Mouse (Mus musculus) midbrain, embryonic 14.5 days (tissue): ENCODE results near the gene 1700016K19Rik. TPM values are rescaled to one million over a fixed set of nuclear protein-coding genes. Genes with fewer than 3 reads are reported as not detected.

Experiments
- ATAC-seq: fragments of 200-750 bp; cut with Nextera tagmentation; 2 replicates; pipeline ENCODE4 v1.8.0; 2017; ENCODE audit warnings: moderate number of reproducible peaks, moderate library complexity; ENCODE audit not compliant: low FRiP score, low TSS enrichment
- DNase-seq: peaks from one replicate; pipeline ENCODE4 v3.0.0-alpha.2; 2015
- H3K27ac ChIP-seq: fragments of 300-500 bp; sonication (generic); replicated peaks from 2 replicates; pipeline ENCODE4 v1.5.1; 2014; ENCODE audit warnings: mild to moderate bottlenecking, low read depth, low read length, moderate library complexity
- H3K27me3 ChIP-seq: fragments of 300-500 bp; sonication (generic); 2 replicates; pipeline ENCODE4 v1.6.1; 2014; ENCODE audit warnings: low read length, control low read depth, mixed read lengths; ENCODE audit not compliant: control insufficient read depth, insufficient read depth
- H3K36me3 ChIP-seq: fragments of 300-500 bp; sonication (generic); 2 replicates; pipeline ENCODE4 v1.6.1; 2014; ENCODE audit warnings: low read length, control low read depth; ENCODE audit not compliant: control insufficient read depth, insufficient read depth
- H3K4me1 ChIP-seq: fragments of 300-500 bp; sonication (generic); 2 replicates; pipeline ENCODE4 v1.6.1; 2014; ENCODE audit warnings: mild to moderate bottlenecking, antibody characterized with exemption, low read length, control low read depth; ENCODE audit not compliant: control insufficient read depth, insufficient read depth
- H3K4me2 ChIP-seq: fragments of 300-500 bp; sonication (generic); 2 replicates; pipeline ENCODE4 v1.6.1; 2014; ENCODE audit warnings: mild to moderate bottlenecking, low read length, moderate library complexity
- H3K4me3 ChIP-seq: fragments of 300-500 bp; sonication (generic); replicated peaks from 2 replicates; pipeline ENCODE4 v1.5.1; 2014; ENCODE audit warnings: low read depth, low read length
- H3K9ac ChIP-seq: fragments of 300-500 bp; sonication (generic); replicated peaks from 2 replicates; pipeline ENCODE4 v1.6.1; 2014; ENCODE audit warnings: mild to moderate bottlenecking, low read length, moderate library complexity
- H3K9me3 ChIP-seq: fragments of 300-500 bp; sonication (generic); 2 replicates; pipeline ENCODE4 v1.6.1; 2016; ENCODE audit warnings: low read length, control low read depth, mixed read lengths; ENCODE audit not compliant: control insufficient read depth
- WGBS: fragments of 180-500 bp; shearing (Covaris S2); extraction: QIAGEN DNeasy Blood & Tissue Kit; methylation state at CpG from one replicate; pipeline ENCODE4 v1.1.7; 2014; 5-methylcytosine and 5-hydroxymethylcytosine counted together
- polyA plus RNA-seq: library from polyadenylated mRNA; unstranded; fragments of >200 nt; fragmentation: Nextera tagmentation; extraction: Ambion mirVana; gene quantifications from 2 replicates; pipeline ENCODE4 v1.2.1, GENCODE M21; 2014

The 1700016K19Rik gene
- polyA plus RNA-seq, 1 experiment from 2014 or later: 2.1 TPM

GRCm38 (mm10) chr11:75964476-75964730 is 35.3 kb upstream of the 1700016K19Rik start:
- Histone ChIP-seq H3K27ac (0 out of 2 replicates have a peak overlapping the region, but pooled peaks have one; percentile 73), H3K4me1 (peaks cover 37% of the 10 kb centered on the region), H3K4me2 (no peak overlapping the region), H3K9ac (no peak overlapping the region), H3K4me3 (no peak overlapping the region), H3K9me3 (no peaks in the 10 kb centered on the region), H3K36me3 (no peaks in the 10 kb centered on the region), H3K27me3 (peaks cover 8% of the 10 kb centered on the region; the same call in 1 of the 2 replicates)
- DNase-seq (no peak), ATAC-seq (no peak)
- 12% methylated on average over 4 of the region's 4 CpGs for WGBS

GRCm38 (mm10) chr11:75965674-75966400 is 33.9 kb upstream of the 1700016K19Rik start:
- ATAC-seq (no peak), DNase-seq (no peak)
- 4% methylated on average over 28 of the region's 28 CpGs for WGBS
- Histone ChIP-seq H3K4me1 (peaks cover 37% of the 10 kb centered on the region), H3K36me3 (no peaks in the 10 kb centered on the region), H3K4me2 (peak overlapping the region; percentile 98), H3K9ac (peak overlapping the region; percentile 54; the same call in 1 of the 2 replicates), H3K9me3 (no peaks in the 10 kb centered on the region), H3K27me3 (peaks cover 8% of the 10 kb centered on the region; the same call in 1 of the 2 replicates), H3K27ac (no peak overlapping the region), H3K4me3 (peak overlapping the region; percentile 55)

- peak; percentile 72 for ATAC-seq
- Histone ChIP-seq H3K4me1 (peaks cover 37% of the 10 kb centered on the region), H3K27ac (peak overlapping the region; percentile 41; the same call in 1 of the 2 replicates), H3K9me3 (no peaks in the 10 kb centered on the region), H3K4me3 (peak overlapping the region; percentile 55), H3K9ac (peak overlapping the region; percentile 54), H3K4me2 (peak overlapping the region; percentile 98), H3K27me3 (peaks cover 8% of the 10 kb centered on the region; the same call in 1 of the 2 replicates), H3K36me3 (no peaks in the 10 kb centered on the region)
- DNase-seq: peak; percentile 79
- under 1% methylated on average over 89 of the region's 90 CpGs for WGBS
These were observed 33.0 kb upstream of the 1700016K19Rik start for GRCm38 (mm10) chr11:75966401-75967372.

DNA sequence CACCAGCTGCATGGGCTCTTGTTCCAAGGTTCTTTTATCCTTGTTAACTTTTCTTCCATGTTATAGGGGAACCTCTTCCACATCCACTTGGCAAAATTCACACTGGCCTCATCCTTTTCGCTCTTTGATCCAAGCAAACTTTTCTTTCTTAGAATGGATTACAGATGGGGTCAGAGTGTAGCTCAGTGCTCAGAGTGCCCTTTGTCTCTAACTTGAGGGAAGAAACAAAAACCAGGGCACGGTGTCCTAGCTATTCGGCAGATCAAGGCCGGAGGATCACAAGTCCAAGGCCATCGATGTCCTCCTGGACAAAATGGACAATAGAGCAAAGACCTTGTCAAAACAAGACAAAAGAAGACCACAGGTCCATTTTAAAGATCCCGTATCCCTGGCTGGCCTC is 31.0 kb upstream of the 1700016K19Rik start:
- peaks cover 34% of the 10 kb centered on the region for H3K4me1 ChIP-seq
- H3K4me2 ChIP-seq: no peak overlapping the region
- H3K27me3 ChIP-seq: peaks cover 8% of the 10 kb centered on the region; the same call in 1 of the 2 replicates
- H3K9ac ChIP-seq: no peak overlapping the region
- ATAC-seq (no peak), DNase-seq (no peak)
- no peaks in the 10 kb centered on the region for H3K36me3 ChIP-seq
- no peaks in the 10 kb centered on the region for H3K9me3 ChIP-seq
- H3K27ac ChIP-seq: no peak overlapping the region
- 77% methylated on average over 6 of the region's 6 CpGs for WGBS
- no peak overlapping the region for H3K4me3 ChIP-seq

DNA sequence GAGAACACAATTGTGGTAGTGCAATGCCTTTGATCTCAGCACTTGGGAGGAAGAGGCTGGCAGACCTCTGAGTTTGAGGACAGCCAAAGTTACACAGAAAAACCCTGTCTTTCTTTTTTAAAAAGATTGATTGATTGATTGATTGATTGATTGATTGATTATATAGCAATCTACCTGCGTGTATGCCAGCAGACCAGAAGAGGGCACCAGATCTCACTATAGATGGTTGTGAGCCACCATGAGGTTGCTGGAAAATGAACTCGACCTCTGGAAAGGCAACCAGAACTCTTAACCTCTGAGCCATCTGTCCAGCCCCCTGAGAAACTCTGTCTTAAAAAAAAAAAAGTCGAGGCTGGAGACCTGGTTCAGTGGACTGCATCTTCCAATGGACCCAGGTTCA is 29.1 kb upstream of the 1700016K19Rik start:
- Histone ChIP-seq H3K36me3 (no peaks in the 10 kb centered on the region), H3K4me1 (peaks cover 15% of the 10 kb centered on the region), H3K4me3 (no peak overlapping the region), H3K9me3 (no peaks in the 10 kb centered on the region), H3K4me2 (no peak overlapping the region), H3K27ac (no peak overlapping the region), H3K27me3 (peaks cover 7% of the 10 kb centered on the region; the same call in 1 of the 2 replicates), H3K9ac (no peak overlapping the region)
- no peak for ATAC-seq
- 23% methylated on average over 3 of the region's 3 CpGs for WGBS
- no peak for DNase-seq

- Histone ChIP-seq H3K4me1 (peaks cover under 1% of the 10 kb centered on the region; the same call in 1 of the 2 replicates), H3K27ac (no peak overlapping the region), H3K36me3 (no peaks in the 10 kb centered on the region), H3K9me3 (no peaks in the 10 kb centered on the region), H3K4me2 (no peak overlapping the region), H3K4me3 (no peak overlapping the region), H3K27me3 (no peaks in the 10 kb centered on the region), H3K9ac (no peak overlapping the region)
- ATAC-seq (no peak), DNase-seq (no peak)
- 86% methylated on average over 3 of the region's 3 CpGs for WGBS
These were observed 27.5 kb upstream of the 1700016K19Rik start for GRCm38 (mm10) chr11:75972188-75972587.

- peak; percentile 50 for DNase-seq
- 26% methylated on average over 7 of the region's 7 CpGs for WGBS
- no peaks in the 10 kb centered on the region for H3K9me3 ChIP-seq
- no peak for ATAC-seq
- no peaks in the 10 kb centered on the region for H3K36me3 ChIP-seq
- no peaks in the 10 kb centered on the region for H3K4me1 ChIP-seq
- no peak overlapping the region for H3K4me2 ChIP-seq
- H3K4me3 ChIP-seq: no peak overlapping the region
- no peaks in the 10 kb centered on the region for H3K27me3 ChIP-seq
- no peak overlapping the region for H3K27ac ChIP-seq
- H3K9ac ChIP-seq: no peak overlapping the region
These were observed 26.7 kb upstream of the 1700016K19Rik start for GRCm38 (mm10) chr11:75972916-75973567.

- Histone ChIP-seq H3K9ac (no peak overlapping the region), H3K4me3 (no peak overlapping the region), H3K36me3 (no peaks in the 10 kb centered on the region), H3K4me1 (no peaks in the 10 kb centered on the region), H3K27ac (no peak overlapping the region), H3K27me3 (no peaks in the 10 kb centered on the region), H3K9me3 (no peaks in the 10 kb centered on the region), H3K4me2 (no peak overlapping the region)
- ATAC-seq (no peak), DNase-seq (no peak)
- WGBS: 95% methylated on average over 1 of the region's 1 CpGs
These were observed 25.7 kb upstream of the 1700016K19Rik start for GRCm38 (mm10) chr11:75973988-75974387.
